Mouse (Mus musculus): Measurements from ENCODE around the gene Rbfox3. TPM values are rescaled to one million over a fixed set of nuclear protein-coding genes. Genes with fewer than 3 reads are reported as not detected.

Rbfox3 gene
- polyA plus RNA-seq, 1 experiment from 2014 or later = 0.09 TPM

DNA sequence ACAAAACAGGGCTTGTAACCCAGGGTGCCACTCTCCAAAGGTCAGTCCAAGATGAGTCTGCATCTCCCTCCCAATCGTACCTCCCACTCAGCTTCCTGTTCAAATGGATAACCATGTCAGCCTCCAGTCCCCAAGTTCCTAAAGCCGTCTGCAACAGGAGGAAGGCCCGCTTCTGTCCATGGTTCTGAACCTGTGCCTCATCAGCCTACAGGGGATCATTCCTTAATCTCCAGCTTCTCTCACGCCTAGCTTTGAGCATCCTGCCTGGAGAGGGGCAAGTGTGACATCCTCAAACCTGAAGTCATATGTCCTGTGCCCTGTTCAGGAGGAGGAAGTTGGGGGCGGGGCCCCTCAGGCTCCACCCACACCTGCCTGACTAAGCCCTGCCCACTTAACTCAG is 15.7 kb upstream of the Rbfox3 start:
- Histone ChIP-seq H3K27ac (ENCODE audit: low read length) (no peak overlapping the region), H3K4me1 (ENCODE audit: control insufficient read depth, insufficient read depth, low read length) (no peaks in the 10 kb centered on the region), H3K4me2 (ENCODE audit: low read depth, low read length) (no peak overlapping the region), H3K4me3 (ENCODE audit: low read length) (no peak overlapping the region), H3K9ac (ENCODE audit: low read length) (no peak overlapping the region), H3K9me3 (replicated peaks; ENCODE audit: control insufficient read depth, low read length) (peaks cover 5% of the 10 kb centered on the region), H3K36me3 (ENCODE audit: control insufficient read depth, insufficient read depth) (no peaks in the 10 kb centered on the region), H3K27me3 (ENCODE audit: control insufficient read depth, insufficient read depth, low read length) (peaks cover 6% of the 10 kb centered on the region)
- WGBS = 7% methylated on average over 5 of the region's 5 CpGs
- ATAC-seq (replicated peaks; ENCODE audit: extremely low read depth, insufficient read depth, low FRiP score) = no peak

DNA sequence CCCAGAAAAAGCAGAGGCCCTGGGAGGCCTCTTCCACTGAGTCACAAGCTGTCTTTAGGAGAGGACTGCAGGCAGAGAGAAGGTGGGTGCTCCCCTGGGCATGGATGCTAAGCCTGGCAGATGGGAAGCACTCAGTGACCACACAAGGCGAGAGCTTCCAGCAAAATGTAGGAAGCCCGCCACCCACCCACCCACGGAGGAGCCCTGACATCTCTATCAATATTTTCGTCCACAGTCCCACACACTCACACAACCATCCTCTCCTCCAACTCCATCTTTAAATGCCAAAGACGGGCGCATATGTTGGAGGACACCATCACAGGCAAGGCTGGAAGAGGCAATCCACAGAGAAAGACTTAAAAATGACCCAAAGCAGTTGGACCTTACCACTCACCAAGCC is 10.5 kb upstream of the Rbfox3 start:
- no peak for ATAC-seq (replicated peaks; ENCODE audit: extremely low read depth, insufficient read depth, low FRiP score)
- WGBS = 66% methylated on average over 6 of the region's 6 CpGs
- H3K4me3 ChIP-seq (ENCODE audit: low read length) = no peak overlapping the region
- H3K9ac ChIP-seq (ENCODE audit: low read length) = no peak overlapping the region
- H3K9me3 ChIP-seq (replicated peaks; ENCODE audit: control insufficient read depth, low read length) = no peaks in the 10 kb centered on the region
- H3K27ac ChIP-seq (ENCODE audit: low read length) = no peak overlapping the region
- no peaks in the 10 kb centered on the region for H3K36me3 ChIP-seq (ENCODE audit: control insufficient read depth, insufficient read depth)
- H3K4me1 ChIP-seq (ENCODE audit: control insufficient read depth, insufficient read depth, low read length) = no peaks in the 10 kb centered on the region
- H3K27me3 ChIP-seq (ENCODE audit: control insufficient read depth, insufficient read depth, low read length) = peaks cover 10% of the 10 kb centered on the region
- no peak overlapping the region for H3K4me2 ChIP-seq (ENCODE audit: low read depth, low read length)

DNA sequence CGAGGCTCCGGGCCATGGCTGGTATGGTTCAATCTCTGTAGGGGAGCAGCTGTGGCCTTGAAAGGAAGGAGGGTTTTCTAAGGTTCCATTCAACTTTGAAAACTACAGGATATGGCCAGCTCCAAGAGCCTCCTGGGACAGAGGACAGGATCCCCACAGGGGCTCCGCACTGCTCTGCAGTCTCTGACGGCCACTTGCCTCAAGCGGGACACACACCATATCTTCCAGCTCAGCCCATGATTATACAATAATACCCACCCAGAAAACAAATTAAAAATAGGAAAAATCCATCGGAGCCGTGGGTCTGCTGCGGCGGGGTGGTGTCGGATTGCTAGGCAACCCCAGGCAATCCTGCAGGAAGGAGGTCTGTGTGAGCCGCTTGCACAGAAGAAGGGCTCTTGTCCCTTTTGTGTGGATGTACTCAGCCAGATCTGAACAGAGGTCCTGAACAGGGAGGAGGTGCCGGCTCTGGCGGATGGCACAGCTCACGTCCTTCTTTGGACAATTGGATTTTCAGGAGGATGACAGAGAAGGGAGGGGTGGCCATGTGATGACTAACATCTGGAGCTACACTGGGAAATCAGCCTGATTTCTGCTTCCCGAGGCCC is 5.1 kb upstream of the Rbfox3 start:
- ATAC-seq (replicated peaks; ENCODE audit: extremely low read depth, insufficient read depth, low FRiP score) = no peak
- no peak overlapping the region for H3K4me3 ChIP-seq (ENCODE audit: low read length)
- no peak overlapping the region for H3K4me2 ChIP-seq (ENCODE audit: low read depth, low read length)
- H3K9ac ChIP-seq (ENCODE audit: low read length) = no peak overlapping the region
- WGBS = 41% methylated on average over 15 of the region's 15 CpGs
- H3K9me3 ChIP-seq (replicated peaks; ENCODE audit: control insufficient read depth, low read length) = no peaks in the 10 kb centered on the region
- no peaks in the 10 kb centered on the region for H3K36me3 ChIP-seq (ENCODE audit: control insufficient read depth, insufficient read depth)
- peaks cover 2% of the 10 kb centered on the region; the same call in 1 of the 2 replicates for H3K4me1 ChIP-seq (ENCODE audit: control insufficient read depth, insufficient read depth, low read length)
- H3K27ac ChIP-seq (ENCODE audit: low read length) = no peak overlapping the region
- H3K27me3 ChIP-seq (ENCODE audit: control insufficient read depth, insufficient read depth, low read length) = peaks cover 10% of the 10 kb centered on the region; the same call in 1 of the 2 replicates

DNA sequence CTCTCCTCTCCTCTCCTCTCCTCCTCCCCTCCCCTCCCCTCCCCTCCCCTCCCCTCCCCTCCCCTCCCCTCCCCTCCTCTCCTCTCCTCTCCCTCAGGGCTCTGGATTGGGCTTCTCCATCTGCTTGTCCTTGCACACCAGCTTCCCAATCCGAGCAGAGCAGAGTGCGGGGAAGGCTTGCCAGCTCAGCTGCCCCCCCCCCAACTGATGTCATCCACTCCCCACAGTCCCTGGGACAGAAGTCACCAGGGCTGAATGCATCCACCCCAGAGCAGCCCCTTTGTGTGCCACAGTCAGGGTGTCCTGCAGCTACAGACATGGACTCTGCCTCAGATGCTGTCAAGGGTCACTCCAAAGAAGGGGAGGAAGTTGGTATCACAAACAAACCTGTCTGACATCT is 4.5 kb upstream of the Rbfox3 start:
- Histone ChIP-seq H3K36me3 (ENCODE audit: control insufficient read depth, insufficient read depth) (no peaks in the 10 kb centered on the region), H3K27ac (ENCODE audit: low read length) (no peak overlapping the region), H3K27me3 (ENCODE audit: control insufficient read depth, insufficient read depth, low read length) (peaks cover 13% of the 10 kb centered on the region), H3K4me1 (ENCODE audit: control insufficient read depth, insufficient read depth, low read length) (peaks cover 5% of the 10 kb centered on the region; the same call in 1 of the 2 replicates), H3K4me2 (ENCODE audit: low read depth, low read length) (no peak overlapping the region), H3K9me3 (replicated peaks; ENCODE audit: control insufficient read depth, low read length) (no peaks in the 10 kb centered on the region), H3K4me3 (ENCODE audit: low read length) (no peak overlapping the region), H3K9ac (ENCODE audit: low read length) (no peak overlapping the region)
- WGBS = 75% methylated on average over 2 of the region's 2 CpGs
- ATAC-seq (replicated peaks; ENCODE audit: extremely low read depth, insufficient read depth, low FRiP score) = no peak

DNA sequence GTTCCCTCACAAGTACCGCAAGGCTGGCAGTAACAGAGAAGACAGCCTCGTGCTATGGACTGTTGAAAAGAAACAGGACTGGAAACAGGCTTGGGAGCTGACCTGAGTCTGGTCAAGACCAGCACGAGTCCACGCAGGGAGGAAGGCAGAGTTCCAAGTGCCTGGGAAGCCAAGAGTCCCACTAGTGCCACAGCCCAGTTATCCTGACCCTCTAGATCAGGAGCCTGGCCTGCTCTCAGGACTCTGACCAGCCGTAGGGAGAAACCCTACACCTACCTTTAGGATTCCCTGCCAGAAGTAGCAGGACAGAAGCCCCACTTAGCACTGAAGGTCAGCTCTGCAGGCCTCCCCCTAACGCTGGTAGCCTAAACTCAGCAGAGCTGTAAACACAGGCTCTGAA is 1.3 kb upstream of the Rbfox3 start:
- Histone ChIP-seq H3K9ac (ENCODE audit: low read length) (no peak overlapping the region), H3K4me3 (ENCODE audit: low read length) (no peak overlapping the region), H3K36me3 (ENCODE audit: control insufficient read depth, insufficient read depth) (no peaks in the 10 kb centered on the region), H3K27ac (ENCODE audit: low read length) (no peak overlapping the region), H3K9me3 (replicated peaks; ENCODE audit: control insufficient read depth, low read length) (no peaks in the 10 kb centered on the region), H3K4me2 (ENCODE audit: low read depth, low read length) (no peak overlapping the region), H3K27me3 (ENCODE audit: control insufficient read depth, insufficient read depth, low read length) (peaks cover 43% of the 10 kb centered on the region), H3K4me1 (ENCODE audit: control insufficient read depth, insufficient read depth, low read length) (peaks cover 8% of the 10 kb centered on the region)
- ATAC-seq (replicated peaks; ENCODE audit: extremely low read depth, insufficient read depth, low FRiP score) = no peak
- 43% methylated on average over 6 of the region's 6 CpGs for WGBS

DNA sequence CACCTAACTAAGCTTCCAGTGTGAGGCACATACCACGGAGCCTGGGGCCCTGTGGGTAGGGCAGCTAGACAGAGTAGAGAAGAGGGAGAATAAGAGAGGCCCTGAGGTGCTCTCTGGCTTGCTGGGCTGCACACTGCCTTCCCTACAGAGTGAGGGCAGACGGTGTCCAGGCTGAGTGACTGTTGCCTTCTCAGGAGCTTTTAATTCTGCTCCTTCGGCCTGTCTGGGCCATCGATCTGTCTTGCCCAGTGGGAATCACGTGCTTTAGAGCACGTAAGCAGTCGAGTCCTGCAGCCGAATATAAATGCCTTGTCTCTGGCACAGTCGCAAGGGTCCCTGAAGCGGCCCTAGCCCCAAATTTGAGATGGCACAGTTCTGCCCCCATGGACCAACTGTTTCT is 641 bp downstream of the Rbfox3 start:
- H3K4me2 ChIP-seq (ENCODE audit: low read depth, low read length) = no peak overlapping the region
- H3K9ac ChIP-seq (ENCODE audit: low read length) = no peak overlapping the region
- ATAC-seq (replicated peaks; ENCODE audit: extremely low read depth, insufficient read depth, low FRiP score) = no peak
- no peak overlapping the region for H3K4me3 ChIP-seq (ENCODE audit: low read length)
- 81% methylated on average over 10 of the region's 10 CpGs for WGBS
- peaks cover 8% of the 10 kb centered on the region for H3K4me1 ChIP-seq (ENCODE audit: control insufficient read depth, insufficient read depth, low read length)
- no peaks in the 10 kb centered on the region for H3K36me3 ChIP-seq (ENCODE audit: control insufficient read depth, insufficient read depth)
- H3K9me3 ChIP-seq (replicated peaks; ENCODE audit: control insufficient read depth, low read length) = no peaks in the 10 kb centered on the region
- no peak overlapping the region for H3K27ac ChIP-seq (ENCODE audit: low read length)
- peaks cover 60% of the 10 kb centered on the region for H3K27me3 ChIP-seq (ENCODE audit: control insufficient read depth, insufficient read depth, low read length)

DNA sequence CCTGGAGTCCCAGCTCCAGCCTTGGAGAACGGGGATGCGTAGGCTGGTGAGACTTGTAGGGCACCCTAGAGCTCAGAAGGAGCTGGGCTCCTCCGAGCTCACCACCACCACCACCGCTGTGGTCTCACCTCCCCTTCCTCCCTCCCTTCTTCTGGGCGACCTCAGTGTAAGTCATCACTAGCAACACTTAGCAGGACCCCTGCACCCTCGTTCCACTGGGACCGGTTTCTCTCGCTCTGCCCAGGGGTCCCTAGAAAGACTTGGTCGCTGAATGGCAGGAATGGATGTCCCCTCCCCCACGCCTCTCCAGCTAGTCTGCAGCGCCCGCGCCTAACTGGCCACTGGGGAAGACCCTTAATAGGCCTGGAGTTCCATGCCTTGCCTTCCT is 1.6 kb downstream of the Rbfox3 start:
- H3K4me2 ChIP-seq (ENCODE audit: low read depth, low read length) = peak overlapping the region; percentile 62
- 1% methylated on average over 12 of the region's 13 CpGs for WGBS
- no peak overlapping the region for H3K9ac ChIP-seq (ENCODE audit: low read length)
- H3K4me1 ChIP-seq (ENCODE audit: control insufficient read depth, insufficient read depth, low read length) = peaks cover 8% of the 10 kb centered on the region
- ATAC-seq (replicated peaks; ENCODE audit: extremely low read depth, insufficient read depth, low FRiP score) = no peak
- H3K9me3 ChIP-seq (replicated peaks; ENCODE audit: control insufficient read depth, low read length) = no peaks in the 10 kb centered on the region
- no peaks in the 10 kb centered on the region for H3K36me3 ChIP-seq (ENCODE audit: control insufficient read depth, insufficient read depth)
- peaks cover 64% of the 10 kb centered on the region for H3K27me3 ChIP-seq (ENCODE audit: control insufficient read depth, insufficient read depth, low read length)
- H3K27ac ChIP-seq (ENCODE audit: low read length) = no peak overlapping the region
- peak overlapping the region; percentile 45 for H3K4me3 ChIP-seq (ENCODE audit: low read length)

DNA sequence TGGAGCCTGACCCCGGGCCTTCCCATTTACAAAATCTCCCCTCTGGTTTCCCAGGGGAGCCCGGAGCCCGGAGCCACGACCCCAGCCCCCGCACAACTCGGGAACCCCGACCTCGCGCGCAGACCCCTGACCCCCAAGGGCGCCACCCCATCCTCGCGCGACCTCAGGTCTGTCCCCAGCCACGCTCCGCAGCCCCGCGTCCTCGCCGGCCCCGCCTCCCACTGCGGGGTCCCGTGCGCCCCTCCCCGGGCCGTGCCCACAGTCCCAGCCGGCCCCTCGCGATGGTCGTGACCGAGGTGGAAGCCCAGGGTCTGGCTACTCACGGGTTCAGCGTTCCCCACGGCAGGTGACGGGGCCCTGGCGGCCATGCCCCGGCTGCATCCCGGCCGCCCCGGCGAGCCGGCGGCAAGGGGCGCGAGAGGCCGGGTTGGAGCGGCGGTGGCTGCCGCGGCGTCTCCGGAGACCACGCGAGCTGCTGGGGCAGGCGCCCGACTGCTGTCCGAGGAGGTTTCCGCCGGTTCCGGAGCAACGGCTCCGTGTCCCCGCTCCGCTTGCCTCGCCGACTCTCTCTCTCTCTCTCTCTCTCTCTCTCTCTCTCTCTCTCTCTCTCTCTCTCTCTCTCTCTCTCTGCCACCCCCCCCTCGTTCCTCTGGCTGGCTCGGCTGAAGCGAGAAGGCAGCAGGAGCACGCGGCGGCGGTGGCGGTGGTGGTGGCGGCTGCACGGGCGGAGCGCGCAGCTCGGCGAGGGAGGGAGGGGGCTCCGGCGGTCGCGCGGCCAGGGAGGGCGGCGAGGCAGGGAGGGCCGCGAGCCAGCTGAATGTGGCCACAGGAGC is 2.2 kb downstream of the Rbfox3 start:
- H3K27ac ChIP-seq (ENCODE audit: low read length) = no peak overlapping the region
- WGBS = under 1% methylated on average over 81 of the region's 90 CpGs
- no peaks in the 10 kb centered on the region for H3K36me3 ChIP-seq (ENCODE audit: control insufficient read depth, insufficient read depth)
- peaks cover 8% of the 10 kb centered on the region for H3K4me1 ChIP-seq (ENCODE audit: control insufficient read depth, insufficient read depth, low read length)
- H3K4me3 ChIP-seq (ENCODE audit: low read length) = peak overlapping the region; percentile 45
- no peak overlapping the region for H3K9ac ChIP-seq (ENCODE audit: low read length)
- no peak for ATAC-seq (replicated peaks; ENCODE audit: extremely low read depth, insufficient read depth, low FRiP score)
- peak overlapping the region; percentile 62 for H3K4me2 ChIP-seq (ENCODE audit: low read depth, low read length)
- H3K27me3 ChIP-seq (ENCODE audit: control insufficient read depth, insufficient read depth, low read length) = peaks cover 64% of the 10 kb centered on the region
- no peaks in the 10 kb centered on the region for H3K9me3 ChIP-seq (replicated peaks; ENCODE audit: control insufficient read depth, low read length)

DNA sequence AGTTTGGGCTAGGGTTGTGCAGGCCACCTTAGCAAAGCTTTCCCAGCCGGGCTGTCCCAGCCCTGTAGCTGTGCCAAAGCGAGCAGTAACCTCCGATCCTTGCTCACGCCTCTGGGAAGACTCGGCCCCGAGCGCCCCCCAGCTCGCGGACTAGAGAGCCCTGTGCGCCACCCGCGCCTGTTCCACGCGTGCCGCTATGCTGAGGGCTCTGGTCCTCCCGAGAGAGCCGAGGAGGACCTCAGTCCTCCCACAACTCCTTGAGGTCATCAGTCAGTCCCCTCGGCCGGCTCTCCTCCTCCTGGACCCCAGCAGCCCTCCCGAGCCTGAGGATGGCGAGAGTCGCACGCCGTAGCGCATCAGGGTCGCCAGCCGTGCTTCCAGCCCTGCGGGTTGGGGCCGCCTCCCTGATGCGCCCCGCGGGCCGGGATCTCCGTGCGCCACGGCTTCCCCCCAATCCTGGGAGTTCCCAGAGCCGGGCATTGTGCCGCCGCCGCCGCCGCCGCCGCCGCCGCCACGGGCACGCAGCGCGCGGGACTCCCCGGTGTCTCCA is 2.9 kb downstream of the Rbfox3 start:
- 2% methylated on average over 49 of the region's 52 CpGs for WGBS
- H3K9ac ChIP-seq (ENCODE audit: low read length) = no peak overlapping the region
- H3K27ac ChIP-seq (ENCODE audit: low read length) = no peak overlapping the region
- ATAC-seq (replicated peaks; ENCODE audit: extremely low read depth, insufficient read depth, low FRiP score) = no peak
- H3K4me1 ChIP-seq (ENCODE audit: control insufficient read depth, insufficient read depth, low read length) = peaks cover 8% of the 10 kb centered on the region
- H3K9me3 ChIP-seq (replicated peaks; ENCODE audit: control insufficient read depth, low read length) = no peaks in the 10 kb centered on the region
- peak overlapping the region; percentile 62 for H3K4me2 ChIP-seq (ENCODE audit: low read depth, low read length)
- H3K36me3 ChIP-seq (ENCODE audit: control insufficient read depth, insufficient read depth) = no peaks in the 10 kb centered on the region
- peak overlapping the region; percentile 45 for H3K4me3 ChIP-seq (ENCODE audit: low read length)
- peaks cover 67% of the 10 kb centered on the region for H3K27me3 ChIP-seq (ENCODE audit: control insufficient read depth, insufficient read depth, low read length)

Data from heart, embryonic 16.5 days (tissue).